Mouse (Mus musculus) regulatory T cell (primary cell): ENCODE measurements around the gene 1700029F12Rik.

Experiments used
- in situ Hi-C: fragments of 300-600 bp; cut with MboI, MseI; formaldehyde crosslinking; loops from one replicate; pipeline ENCODE4 v1.15.1; 2025; ENCODE audit warnings: high pct_unique_total_duplicates

The 1700029F12Rik gene

DNA sequence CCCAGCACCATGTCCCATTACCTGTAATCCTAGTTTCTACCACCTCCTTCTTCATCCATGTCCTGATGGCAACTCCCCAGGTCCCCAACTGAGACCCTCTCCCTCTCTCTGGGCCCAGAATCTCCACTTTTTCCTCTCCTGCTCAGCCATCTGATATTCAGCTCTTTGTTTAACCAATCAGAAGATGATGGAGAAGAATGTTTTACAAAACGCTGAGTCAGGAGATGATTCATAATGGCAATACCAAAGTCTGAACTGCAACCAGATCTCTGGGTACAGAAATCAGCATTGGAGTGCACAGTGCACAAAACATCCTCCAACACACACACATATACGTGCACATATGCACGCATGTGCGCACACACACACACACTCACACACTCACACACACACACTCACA, 60.8 kb downstream of the 1700029F12Rik start:
- in situ Hi-C loops: no loop called here
